Mouse (Mus musculus) right cerebral cortex, postnatal 36 days (tissue): ENCODE data around the gene Kcnma1.

Experiments used
- DNase-seq, 2 experiments: peaks; one replicate each; pipeline ENCODE4 v3.0.0; 2022; ENCODE audit warnings: low spot score in 2 of 2, mixed read lengths in 1 of 2

Gene Kcnma1

GRCm38 (mm10) chr14:23465135-23465534 is 549.2 kb downstream of the Kcnma1 start:
- no peak for DNase-seq

GRCm38 (mm10) chr14:23458560-23458959 is 555.7 kb downstream of the Kcnma1 start:
- DNase-seq = no peak

GRCm38 (mm10) chr14:23451681-23452080 is 562.6 kb downstream of the Kcnma1 start:
- DNase-seq = no peak

GRCm38 (mm10) chr14:23437467-23437866 is 576.8 kb downstream of the Kcnma1 start:
- no peak for DNase-seq

GRCm38 (mm10) chr14:23435861-23436260 is 578.4 kb downstream of the Kcnma1 start:
- no peak for DNase-seq

GRCm38 (mm10) chr14:23430006-23430405 is 584.3 kb downstream of the Kcnma1 start:
- DNase-seq = no peak

- DNase-seq = no peak
These were observed 585.2 kb downstream of the Kcnma1 start for GRCm38 (mm10) chr14:23429043-23429442.

- DNase-seq = no peak
These were observed 591.7 kb downstream of the Kcnma1 start for GRCm38 (mm10) chr14:23422481-23423040.

GRCm38 (mm10) chr14:23418955-23419354 is 595.3 kb downstream of the Kcnma1 start:
- DNase-seq = no peak

GRCm38 (mm10) chr14:23407051-23407450 is 607.2 kb downstream of the Kcnma1 start:
- peak in 1 of 2 experiments; percentile 16 for DNase-seq

- DNase-seq = peak in 1 of 2 experiments; percentile 18
These were observed 613.4 kb downstream of the Kcnma1 start for GRCm38 (mm10) chr14:23400777-23401469.

- no peak for DNase-seq
These were observed 616.6 kb downstream of the Kcnma1 start for GRCm38 (mm10) chr14:23397642-23398041.

GRCm38 (mm10) chr14:23391566-23391965 is 622.7 kb downstream of the Kcnma1 start:
- DNase-seq = no peak

- DNase-seq = no peak
These were observed 623.5 kb downstream of the Kcnma1 start for GRCm38 (mm10) chr14:23390768-23391167.

- DNase-seq = no peak
These were observed 624.1 kb downstream of the Kcnma1 start for GRCm38 (mm10) chr14:23390161-23390560.

GRCm38 (mm10) chr14:23386786-23387185 is 627.5 kb downstream of the Kcnma1 start:
- no peak for DNase-seq

- DNase-seq = no peak
These were observed 628.3 kb downstream of the Kcnma1 start for GRCm38 (mm10) chr14:23385776-23386608.

GRCm38 (mm10) chr14:23378351-23379087 is 635.8 kb downstream of the Kcnma1 start:
- no peak for DNase-seq

GRCm38 (mm10) chr14:23372021-23372420 is 642.3 kb downstream of the Kcnma1 start:
- no peak for DNase-seq

GRCm38 (mm10) chr14:23360491-23360995 is 653.7 kb downstream of the Kcnma1 start:
- no peak for DNase-seq

- DNase-seq = no peak
These were observed 655.5 kb downstream of the Kcnma1 start for GRCm38 (mm10) chr14:23358776-23359175.
